Mouse (Mus musculus): ENCODE measurements around the gene Fgfr3.

DNA sequence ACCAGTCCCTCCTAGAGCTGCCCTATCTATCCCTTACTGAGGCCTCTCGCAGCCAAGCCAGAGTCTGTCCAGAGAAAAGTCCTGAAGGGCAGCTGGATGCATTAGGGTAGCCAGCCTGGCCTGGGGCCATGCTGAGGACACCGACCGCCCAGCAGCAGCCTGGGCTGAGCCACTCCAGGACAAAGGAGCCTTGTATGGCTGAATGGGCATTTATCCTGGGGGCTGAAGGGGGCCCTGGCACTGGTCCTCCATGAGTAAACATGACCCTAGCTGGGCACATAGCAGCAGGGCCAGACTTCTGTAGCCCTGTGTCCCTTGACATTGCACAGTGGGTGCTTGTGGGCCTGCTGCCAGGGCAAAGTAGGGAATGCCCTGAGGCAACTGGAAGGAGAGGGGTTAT is 47.0 kb upstream of the Fgfr3 start:
- TF ChIP-seq POLR2A (IDR thresholded peaks at IDR 0.05; ENCODE audit: low read depth, low read length) (no peak), CTCF (IDR thresholded peaks at IDR 0.05; ENCODE audit: extremely low read depth, insufficient read length, insufficient replicate concordance, low read depth, low read length) (no peak)
